Mouse (Mus musculus) erythroblast, embryonic 14.5 days (primary cell): Measurements from ENCODE around the gene Ulk4. TPM values are rescaled to one million over a fixed set of nuclear protein-coding genes. Genes with fewer than 3 reads are reported as not detected.

Source experiments
- H3K27me3 ChIP-seq: 2 replicates; pipeline ENCODE4 v1.6.1; 2012; ENCODE audit warnings: inconsistent platforms; ENCODE audit not compliant: control insufficient read depth
- H3K36me3 ChIP-seq: 2 replicates; pipeline ENCODE4 v1.6.1; 2012; ENCODE audit warnings: mild to moderate bottlenecking, inconsistent platforms; ENCODE audit not compliant: control insufficient read depth
- H3K4me1 ChIP-seq: 2 replicates; pipeline ENCODE4 v1.6.1; 2012; ENCODE audit warnings: inconsistent platforms; ENCODE audit not compliant: control insufficient read depth
- H3K4me3 ChIP-seq: replicated peaks from 2 replicates; pipeline ENCODE3; 2012; ENCODE audit warnings: moderate library complexity, mild to moderate bottlenecking, inconsistent platforms
- H3K9me3 ChIP-seq: 2 replicates; pipeline ENCODE4 v1.6.1; 2012; ENCODE audit warnings: low read length, inconsistent platforms, mixed read lengths; ENCODE audit not compliant: control insufficient read depth
- GATA1 ChIP-seq: IDR thresholded peaks from 2 replicates; pipeline ENCODE4 v1.6.1; 2012; ENCODE audit warnings: low read length, inconsistent platforms, mixed read lengths
- TAL1 ChIP-seq: IDR thresholded peaks from 3 replicates; pipeline ENCODE4 v1.6.1; 2012; ENCODE audit warnings: low read length, inconsistent platforms, mixed read lengths
- polyA plus RNA-seq: library from polyadenylated mRNA; stranded (reverse); fragments of >175 nt; gene quantifications from 2 replicates; pipeline ENCODE4 v1.2.3, GENCODE M21; 2012

Gene Ulk4
- polyA plus RNA-seq, 1 experiment = 0.16 TPM

- Histone ChIP-seq H3K9me3 (no peaks in the 10 kb centered on the region), H3K4me3 (no peak overlapping the region), H3K27me3 (no peaks in the 10 kb centered on the region), H3K36me3 (no peaks in the 10 kb centered on the region), H3K4me1 (no peaks in the 10 kb centered on the region)
- TF ChIP-seq GATA1 = no peak
- no peak for TF ChIP-seq TAL1
Measured at GRCm38 (mm10) chr9:121156253-121156831, 120.7 kb downstream of the Ulk4 start.

DNA sequence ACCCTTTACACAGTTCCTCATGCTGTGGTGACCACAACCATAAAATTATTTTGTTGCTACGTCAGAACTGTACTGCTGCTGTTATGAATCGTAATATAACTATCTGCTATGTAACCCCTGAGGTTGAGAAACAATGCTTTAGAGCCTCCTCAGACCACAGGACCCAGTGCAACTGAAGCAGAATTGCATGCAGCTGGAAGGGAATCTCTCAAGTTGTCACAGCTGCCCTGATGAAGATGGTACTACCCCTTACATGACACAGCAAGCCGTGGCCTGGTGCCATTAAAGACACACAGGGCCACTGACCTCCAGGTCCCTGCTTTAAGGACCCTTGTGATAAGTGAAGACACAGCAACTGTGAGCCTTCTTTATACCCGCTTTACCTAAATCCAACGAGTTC lies 123.7 kb downstream of the Ulk4 start:
- no peaks in the 10 kb centered on the region for H3K27me3 ChIP-seq
- no peaks in the 10 kb centered on the region for H3K36me3 ChIP-seq
- H3K9me3 ChIP-seq = peaks cover 2% of the 10 kb centered on the region
- no peak overlapping the region for H3K4me3 ChIP-seq
- TF ChIP-seq GATA1 (no peak), TAL1 (no peak)
- H3K4me1 ChIP-seq = no peaks in the 10 kb centered on the region

DNA sequence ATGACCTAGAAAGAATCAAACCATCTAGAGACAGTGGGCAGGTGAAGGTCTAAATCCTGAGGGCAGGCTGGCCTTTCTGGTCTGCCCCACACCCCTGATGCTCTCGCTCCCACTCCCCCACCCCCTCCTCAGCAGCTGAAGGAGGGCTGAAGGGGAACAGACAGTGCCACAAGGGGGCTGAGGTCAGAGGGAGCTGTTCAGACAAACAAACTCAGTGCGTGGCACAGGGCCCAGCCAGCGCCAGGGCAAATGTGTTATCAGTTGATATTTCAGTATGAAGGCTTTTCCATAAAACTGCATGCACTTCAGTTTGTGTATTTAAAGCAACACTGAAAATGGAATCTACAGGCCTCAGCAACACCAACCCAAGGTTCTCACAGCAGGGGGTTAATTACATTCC lies 128.4 kb downstream of the Ulk4 start:
- Histone ChIP-seq H3K27me3 (no peaks in the 10 kb centered on the region), H3K4me1 (peaks cover 3% of the 10 kb centered on the region), H3K4me3 (no peak overlapping the region), H3K36me3 (no peaks in the 10 kb centered on the region), H3K9me3 (peaks cover 21% of the 10 kb centered on the region)
- TF ChIP-seq GATA1 (no peak), TAL1 (no peak)

DNA sequence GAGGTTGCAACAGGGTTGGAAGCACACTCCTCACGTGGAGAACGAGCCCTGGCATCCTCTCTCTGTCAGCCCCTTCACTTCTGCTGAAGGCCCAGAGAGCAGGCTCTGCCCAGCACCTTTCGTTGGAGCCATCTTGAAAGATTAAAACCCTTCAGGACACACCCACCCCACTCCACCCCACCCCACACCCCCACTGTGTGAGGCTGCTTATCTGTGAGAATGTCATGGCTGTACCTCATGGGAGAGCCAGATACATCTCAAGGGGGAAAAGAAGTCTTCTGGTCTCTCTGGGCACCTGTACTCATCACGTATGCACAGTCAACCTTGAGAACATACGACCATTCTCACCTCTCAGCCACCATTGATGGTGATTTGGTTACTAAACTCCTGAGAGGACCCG lies 133.8 kb downstream of the Ulk4 start:
- peaks cover 19% of the 10 kb centered on the region for H3K9me3 ChIP-seq
- TF ChIP-seq GATA1 (no peak), TAL1 (no peak)
- no peaks in the 10 kb centered on the region for H3K36me3 ChIP-seq
- H3K27me3 ChIP-seq = no peaks in the 10 kb centered on the region
- H3K4me3 ChIP-seq = no peak overlapping the region
- peaks cover 11% of the 10 kb centered on the region for H3K4me1 ChIP-seq

- Histone ChIP-seq H3K9me3 (peaks cover 12% of the 10 kb centered on the region), H3K36me3 (no peaks in the 10 kb centered on the region), H3K4me1 (no peaks in the 10 kb centered on the region), H3K4me3 (no peak overlapping the region), H3K27me3 (no peaks in the 10 kb centered on the region; the same call in 1 of the 2 replicates)
- TF ChIP-seq TAL1 (no peak), GATA1 (no peak)
Measured at GRCm38 (mm10) chr9:121132549-121132948, 144.4 kb downstream of the Ulk4 start.

- Histone ChIP-seq H3K4me1 (no peaks in the 10 kb centered on the region), H3K36me3 (no peaks in the 10 kb centered on the region), H3K27me3 (no peaks in the 10 kb centered on the region; the same call in 1 of the 2 replicates), H3K9me3 (peaks cover 12% of the 10 kb centered on the region), H3K4me3 (no peak overlapping the region)
- TF ChIP-seq GATA1 = no peak
- no peak for TF ChIP-seq TAL1
Measured at GRCm38 (mm10) chr9:121129533-121129932, 147.5 kb downstream of the Ulk4 start.

- Histone ChIP-seq H3K4me1 (no peaks in the 10 kb centered on the region), H3K9me3 (peaks cover 12% of the 10 kb centered on the region), H3K27me3 (no peaks in the 10 kb centered on the region; the same call in 1 of the 2 replicates), H3K36me3 (no peaks in the 10 kb centered on the region), H3K4me3 (no peak overlapping the region)
- TF ChIP-seq TAL1 (no peak), GATA1 (no peak)
Measured at GRCm38 (mm10) chr9:121128934-121129333, 148.1 kb downstream of the Ulk4 start.

- no peak overlapping the region for H3K4me3 ChIP-seq
- no peaks in the 10 kb centered on the region; the same call in 1 of the 2 replicates for H3K27me3 ChIP-seq
- TF ChIP-seq GATA1 (no peak), TAL1 (no peak)
- peaks cover 15% of the 10 kb centered on the region for H3K9me3 ChIP-seq
- H3K36me3 ChIP-seq = no peaks in the 10 kb centered on the region
- no peaks in the 10 kb centered on the region for H3K4me1 ChIP-seq
Measured at GRCm38 (mm10) chr9:121127025-121127424, 150.0 kb downstream of the Ulk4 start.

- Histone ChIP-seq H3K9me3 (peaks cover 14% of the 10 kb centered on the region), H3K27me3 (no peaks in the 10 kb centered on the region; the same call in 1 of the 2 replicates), H3K4me3 (no peak overlapping the region), H3K36me3 (no peaks in the 10 kb centered on the region), H3K4me1 (no peaks in the 10 kb centered on the region)
- TF ChIP-seq GATA1 (no peak), TAL1 (no peak)
Measured at GRCm38 (mm10) chr9:121124705-121125104, 152.3 kb downstream of the Ulk4 start.

- TF ChIP-seq TAL1 (no peak), GATA1 (no peak)
- Histone ChIP-seq H3K27me3 (no peaks in the 10 kb centered on the region), H3K4me1 (no peaks in the 10 kb centered on the region), H3K9me3 (peaks cover 3% of the 10 kb centered on the region; the same call in 1 of the 2 replicates), H3K36me3 (no peaks in the 10 kb centered on the region), H3K4me3 (no peak overlapping the region)
Measured at GRCm38 (mm10) chr9:121122039-121122438, 155.0 kb downstream of the Ulk4 start.
